Mouse (Mus musculus) A20 (cell line): ENCODE measurements around the gene Olfr49.

Experiments used
- DNase-seq: peaks from one replicate; pipeline ENCODE4 v3.0.0-alpha.2; 2011; ENCODE audit warnings: low read depth, low spot score

Gene Olfr49

GRCm38 (mm10) chr14:54262622-54263021, 22.1 kb downstream of the Olfr49 start:
- no peak for DNase-seq

DNA sequence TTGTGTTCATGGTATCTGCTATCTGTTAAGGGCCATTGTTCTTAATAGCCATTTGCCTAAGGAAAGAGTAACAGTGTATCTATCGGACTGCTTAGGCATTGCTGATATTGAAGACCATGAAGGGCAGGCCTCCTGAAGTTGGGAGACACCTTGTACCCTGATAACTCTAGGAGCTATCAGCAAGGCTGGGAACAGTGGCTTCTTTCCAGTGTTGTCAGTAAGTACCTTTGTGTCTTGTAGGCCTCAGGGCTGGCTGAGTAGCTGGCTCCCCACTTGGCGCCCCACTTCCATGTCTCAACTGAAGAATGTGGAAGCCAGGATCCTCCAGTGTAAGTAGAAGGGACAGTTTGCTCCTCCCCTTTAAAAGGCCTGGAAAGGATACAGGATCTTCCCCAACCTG, 23.4 kb downstream of the Olfr49 start:
- no peak for DNase-seq

DNA sequence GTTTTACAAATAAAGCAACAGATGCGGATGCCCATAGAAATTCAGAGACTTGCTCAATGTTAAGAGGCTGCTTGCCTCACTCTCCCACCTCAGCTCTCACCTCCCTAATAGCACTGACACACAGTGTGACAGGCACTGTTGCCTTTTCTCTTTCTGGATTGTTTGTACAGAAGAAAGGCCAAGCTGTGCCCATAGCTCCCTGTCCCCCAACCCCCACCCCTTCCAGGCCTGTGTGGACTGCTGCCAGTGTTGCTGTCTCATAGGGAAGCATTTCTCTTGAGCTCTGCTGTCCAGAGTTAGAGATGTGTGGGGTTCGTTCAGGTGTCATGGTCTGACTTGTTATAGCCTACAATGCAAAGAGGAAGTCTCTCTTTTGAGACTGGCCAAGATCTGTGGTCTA, 24.5 kb downstream of the Olfr49 start:
- DNase-seq = no peak

DNA sequence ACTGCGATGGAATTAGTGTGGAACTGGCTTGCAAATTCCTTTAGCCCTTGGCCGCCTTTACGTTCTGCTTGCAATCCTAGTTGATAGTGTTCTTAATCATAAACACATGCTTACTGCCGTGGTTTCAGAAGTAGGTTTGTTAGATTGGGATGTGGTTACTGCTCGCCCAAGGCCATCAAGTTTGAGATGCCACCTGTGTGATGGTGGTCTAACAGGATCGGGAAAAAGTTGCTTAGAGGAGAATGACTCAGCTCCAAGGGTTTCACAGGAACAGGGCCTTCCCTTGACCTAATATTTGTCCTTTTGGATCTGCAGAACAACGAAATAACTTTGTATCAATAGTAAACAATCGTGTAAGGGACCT, 25.0 kb downstream of the Olfr49 start:
- DNase-seq = no peak

GRCm38 (mm10) chr14:54259003-54259721, 25.6 kb downstream of the Olfr49 start:
- peak; percentile 81 for DNase-seq

- DNase-seq = no peak
Measured at GRCm38 (mm10) chr14:54258131-54258670, 26.5 kb downstream of the Olfr49 start.

GRCm38 (mm10) chr14:54254670-54255202, 30.0 kb downstream of the Olfr49 start:
- no peak for DNase-seq

DNA sequence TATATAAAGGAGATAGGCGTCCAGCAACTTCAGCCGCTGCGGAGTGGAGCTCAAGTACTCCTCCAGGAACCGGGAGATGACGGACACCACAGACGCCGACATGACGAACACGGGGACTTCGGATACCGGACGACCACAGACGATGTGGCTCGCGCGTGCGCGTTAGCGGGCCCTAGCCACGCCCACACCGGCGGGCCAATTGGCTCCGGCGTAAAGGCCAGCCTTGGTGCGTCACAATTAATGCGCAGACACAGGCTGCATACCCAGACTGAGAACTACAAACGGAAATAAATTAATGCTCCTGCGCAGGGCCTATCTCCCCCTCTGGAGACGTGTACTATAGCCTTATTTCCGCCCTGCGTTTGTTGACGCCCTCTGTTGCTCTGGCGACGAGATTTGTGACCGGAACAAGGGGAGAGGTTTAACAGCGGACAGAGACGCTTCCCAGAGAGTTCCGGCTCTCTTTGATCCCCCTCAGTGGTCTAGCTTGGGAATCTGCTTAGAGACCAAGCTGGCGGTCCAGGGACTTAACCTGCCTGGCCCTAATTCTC, 30.9 kb downstream of the Olfr49 start, which contains the start of the genes Dad1 and Abhd4:
TSS of gene Dad1 (minus strand) at position 364 of the 551 bp plus-strand sequence.
TSS of gene Abhd4 (plus strand) at position 448 of the 551 bp plus-strand sequence.
- DNase-seq = peak; percentile 96

- no peak for DNase-seq
Measured at GRCm38 (mm10) chr14:54250122-54250521, 34.6 kb downstream of the Olfr49 start.

DNA sequence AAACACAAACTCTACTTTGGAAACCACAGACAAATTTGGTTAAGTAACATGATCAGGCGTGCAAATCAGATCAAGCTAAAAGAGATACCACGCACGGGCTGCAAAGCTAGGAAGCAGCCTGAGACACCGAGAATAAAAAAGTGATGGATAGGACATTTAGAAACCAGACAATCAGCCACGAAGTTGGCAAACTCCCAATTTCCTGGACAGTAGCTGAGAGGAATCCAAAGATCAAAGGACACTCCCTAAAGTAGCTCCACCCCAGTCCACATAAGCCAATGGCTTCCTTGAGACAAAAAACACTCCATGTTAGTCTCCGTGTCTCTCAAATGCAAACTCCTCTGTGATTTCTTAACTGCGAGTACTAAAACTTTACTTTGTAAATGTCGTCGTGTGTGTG, 35.4 kb downstream of the Olfr49 start:
- DNase-seq = no peak

GRCm38 (mm10) chr14:54246232-54246631, 38.5 kb downstream of the Olfr49 start:
- no peak for DNase-seq

- DNase-seq = no peak
Measured at GRCm38 (mm10) chr14:54244183-54244582, 40.6 kb downstream of the Olfr49 start.

DNA sequence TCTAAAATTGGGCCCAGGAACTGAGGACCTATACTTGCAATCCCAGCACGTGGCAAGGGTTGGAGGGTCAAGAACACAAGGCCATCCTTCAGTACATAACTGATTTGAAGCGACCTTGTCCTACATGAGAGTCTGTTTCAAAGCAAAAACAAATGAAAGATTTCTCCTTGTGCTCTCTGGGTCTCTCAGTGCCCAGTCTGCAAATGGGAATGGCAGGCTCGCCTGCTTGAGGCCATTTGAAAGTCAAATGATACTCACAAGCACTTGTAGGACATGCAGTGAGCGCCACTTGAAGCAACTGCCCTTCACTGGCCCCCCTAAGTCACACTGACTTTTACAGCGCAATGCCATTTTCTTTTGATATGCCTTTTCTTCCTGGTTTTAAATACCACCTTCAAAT, 44.2 kb downstream of the Olfr49 start:
- no peak for DNase-seq

- peak; percentile 81 for DNase-seq
Measured at GRCm38 (mm10) chr14:54239002-54239736, 45.6 kb downstream of the Olfr49 start.

- DNase-seq = no peak
Measured at GRCm38 (mm10) chr14:54236881-54237280, 47.9 kb downstream of the Olfr49 start.

GRCm38 (mm10) chr14:54235825-54236540, 48.8 kb downstream of the Olfr49 start:
- no peak for DNase-seq

DNA sequence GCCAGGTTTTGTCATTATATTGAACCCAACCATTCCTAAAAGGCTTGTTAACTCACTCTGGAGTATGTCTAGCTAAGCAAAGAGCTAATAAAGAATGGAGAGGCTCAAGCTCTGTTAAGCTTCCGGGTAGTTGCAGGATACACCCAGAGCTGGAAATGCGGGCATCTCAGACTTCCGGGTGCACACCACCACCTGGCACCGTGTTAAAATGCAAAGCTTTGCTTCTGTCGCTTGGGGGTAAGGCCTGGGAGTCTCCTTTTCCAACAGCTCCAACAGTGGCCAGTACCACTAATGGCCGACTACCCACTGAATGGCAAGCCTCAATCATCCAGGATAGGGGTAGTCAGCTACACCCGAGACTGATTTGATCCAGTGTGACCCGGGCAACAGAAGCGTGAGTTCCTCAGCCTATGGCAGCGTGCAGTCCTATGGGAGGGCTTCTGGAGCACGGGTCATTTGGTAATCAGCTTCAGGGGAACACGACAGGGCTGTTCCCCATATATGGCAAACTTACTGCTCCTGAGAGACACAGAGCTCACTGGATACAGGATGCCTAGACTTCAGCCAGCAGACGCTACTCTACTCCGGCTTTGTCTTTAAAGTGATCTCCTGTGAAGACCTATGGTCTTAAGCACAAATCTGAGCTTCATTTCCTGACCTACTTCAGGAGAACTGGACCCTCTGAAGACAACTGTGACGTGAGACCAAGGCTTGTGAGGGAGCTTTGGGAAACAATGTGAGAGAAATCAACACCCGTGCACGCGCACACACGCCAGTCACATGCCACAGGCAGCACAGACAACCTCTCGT, 50.3 kb downstream of the Olfr49 start:
- DNase-seq = no peak

DNA sequence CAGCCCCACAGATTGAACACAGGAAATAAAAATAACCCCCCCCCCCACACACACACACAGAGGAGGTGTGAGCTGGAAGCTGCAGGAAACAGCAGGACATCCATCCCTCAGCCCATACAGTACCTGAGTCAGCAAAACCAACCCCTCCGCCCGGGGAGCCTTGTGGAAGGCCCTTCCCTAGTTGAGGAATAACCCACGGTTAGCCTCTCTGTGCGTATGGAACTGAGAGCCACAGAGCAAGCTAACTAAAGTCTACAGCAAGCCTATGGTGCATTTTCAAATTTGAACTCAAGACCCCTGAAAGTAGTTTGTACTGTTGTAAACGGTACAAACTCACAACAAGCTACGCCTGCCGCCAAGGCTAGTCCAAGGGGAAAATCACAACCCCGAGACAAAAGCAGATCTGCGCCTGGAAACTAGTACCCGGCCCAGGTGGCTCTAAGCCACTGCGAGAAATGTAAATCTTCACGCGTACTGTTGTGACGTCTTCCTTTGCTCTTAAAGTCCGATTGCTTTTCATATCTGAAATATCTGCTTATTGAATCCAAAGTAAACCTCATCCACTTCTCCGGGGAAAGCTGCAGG, 51.1 kb downstream of the Olfr49 start:
- DNase-seq = peak; percentile 22

- peak; percentile 88 for DNase-seq
Measured at GRCm38 (mm10) chr14:54232811-54233558, 51.8 kb downstream of the Olfr49 start.

GRCm38 (mm10) chr14:54232143-54232542, 52.6 kb downstream of the Olfr49 start:
- peak; percentile 52 for DNase-seq
